Mouse (Mus musculus) G1E (cell line): Measurements from ENCODE around the gene March6. TPM values are rescaled to one million over a fixed set of nuclear protein-coding genes. Genes with fewer than 3 reads are reported as not detected.

ENCODE experiments used
- ATAC-seq: 2 replicates; pipeline ENCODE4 v1.8.0; 2016; ENCODE audit warnings: mild to moderate bottlenecking; ENCODE audit not compliant: insufficient number of reproducible peaks, poor library complexity, low FRiP score, severe bottlenecking; ENCODE audit errors: extremely low read depth
- DNase-seq: peaks from one replicate; pipeline ENCODE4 v3.0.0; 2012; ENCODE audit warnings: low spot score
- H3K27me3 ChIP-seq: 2 replicates; pipeline ENCODE4 v1.6.1; 2012; ENCODE audit warnings: mild to moderate bottlenecking, low read length, inconsistent platforms; ENCODE audit not compliant: insufficient read depth
- H3K36me3 ChIP-seq: replicated peaks from 2 replicates; pipeline ENCODE3; 2012; ENCODE audit warnings: mild to moderate bottlenecking, inconsistent platforms
- H3K4me1 ChIP-seq: 2 replicates; pipeline ENCODE4 v1.6.1; 2012; ENCODE audit warnings: low read depth, low read length, inconsistent platforms, mixed read lengths; ENCODE audit not compliant: insufficient read depth
- H3K4me3 ChIP-seq: 2 replicates; pipeline ENCODE4 v1.5.1; 2012; ENCODE audit warnings: low read depth, mild to moderate bottlenecking, inconsistent platforms, low read length, moderate library complexity, mixed read lengths
- H3K9me3 ChIP-seq: replicated peaks from 2 replicates; pipeline ENCODE4 v1.6.1; 2012; ENCODE audit warnings: inconsistent platforms
- CTCF ChIP-seq: IDR thresholded peaks from 2 replicates; pipeline ENCODE4 v1.5.1; 2012; ENCODE audit warnings: low read depth, low read length, inconsistent platforms, mixed read lengths
- GATA1 ChIP-seq: IDR thresholded peaks from 2 replicates; pipeline ENCODE4 v1.6.1; 2012; ENCODE audit warnings: borderline replicate concordance, low read length, inconsistent platforms, mixed read lengths
- GATA2 ChIP-seq: IDR thresholded peaks from 2 replicates; pipeline ENCODE4 v1.6.1; 2012; ENCODE audit warnings: low read depth, low read length, inconsistent platforms, borderline replicate concordance
- POLR2AphosphoS5 ChIP-seq: IDR thresholded peaks from 2 replicates; pipeline ENCODE4 v1.6.1; 2012; ENCODE audit warnings: low read depth, low read length, inconsistent platforms; ENCODE audit not compliant: insufficient replicate concordance
- TAL1 ChIP-seq: conservative IDR thresholded peaks from 2 replicates; pipeline ENCODE4 v1.6.1; 2012; ENCODE audit warnings: low read depth, low read length, inconsistent platforms, mixed read lengths
- polyA plus RNA-seq: library from polyadenylated mRNA; stranded (reverse); fragments of >175 nt; gene quantifications from 2 replicates; pipeline ENCODE4 v1.2.3, GENCODE M21; 2012
- total RNA-seq, 2 experiments: library from RNA; stranded (forward) in 1 of 2; stranded (reverse) in 1 of 2; fragments of 200-1000 nt in 1 of 2; fragments of >200 nt in 1 of 2; fragmentation: Nextera tagmentation in 1 of 2; gene quantifications; 2 replicates each; pipeline ENCODE4 v1.2.3; 2014 to 2017

Gene March6
- total and polyA plus RNA-seq, 3 experiments: 44.3 to 64.9 (median 61.1) TPM

DNA sequence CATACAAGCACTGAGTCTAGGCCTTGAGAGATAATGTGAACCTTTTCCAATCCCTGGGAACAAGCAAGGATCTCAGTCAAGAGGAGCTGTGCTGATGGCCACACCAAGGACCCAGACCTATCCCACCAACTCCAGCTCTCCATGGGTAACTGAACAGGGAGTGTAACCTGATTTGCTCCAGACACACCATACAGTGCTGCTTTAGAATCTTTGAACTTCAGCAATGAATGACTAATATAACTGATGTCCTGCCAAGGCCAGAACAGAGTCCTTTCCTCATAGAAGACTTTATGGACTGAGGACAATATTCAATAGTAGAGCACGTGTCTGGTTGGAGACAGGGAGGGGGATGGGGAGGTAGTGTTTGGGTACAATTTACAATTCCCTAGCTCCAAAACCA, 14.2 kb upstream of the March6 start:
- Histone ChIP-seq H3K9me3 (no peaks in the 10 kb centered on the region), H3K27me3 (peaks cover 5% of the 10 kb centered on the region; the same call in 1 of the 2 replicates), H3K4me1 (peaks cover 38% of the 10 kb centered on the region), H3K4me3 (no peak overlapping the region), H3K36me3 (no peaks in the 10 kb centered on the region)
- DNase-seq: no peak
- TF ChIP-seq TAL1 (no peak), GATA2 (no peak), GATA1 (no peak), CTCF (no peak), POLR2AphosphoS5 (no peak)
- ATAC-seq: no peak

DNA sequence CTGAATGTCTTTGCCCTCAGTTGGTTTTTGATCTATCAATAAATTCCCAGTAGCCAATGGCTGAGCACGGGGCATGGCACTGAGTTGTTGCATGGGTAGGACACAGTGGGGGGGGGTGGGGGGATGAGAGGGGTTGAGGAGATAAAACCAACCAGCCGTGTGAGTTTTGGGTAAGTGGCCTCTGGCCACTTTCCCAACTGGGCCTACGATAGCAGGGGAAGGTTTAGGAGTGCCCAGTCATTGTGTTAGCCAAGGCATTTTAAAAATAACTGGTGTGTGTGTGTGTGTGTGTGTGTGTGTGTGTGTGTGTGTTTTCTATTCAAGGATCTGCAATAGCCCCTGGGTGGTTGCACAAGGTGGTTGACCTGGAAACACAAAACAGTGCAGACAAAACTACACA, 12.4 kb upstream of the March6 start:
- TF ChIP-seq GATA2: no peak
- TF ChIP-seq GATA1: no peak
- no peak for TF ChIP-seq POLR2AphosphoS5
- TF ChIP-seq TAL1: no peak
- no peak for TF ChIP-seq CTCF
- Histone ChIP-seq H3K4me1 (peaks cover 43% of the 10 kb centered on the region), H3K4me3 (no peak overlapping the region), H3K27me3 (no peaks in the 10 kb centered on the region; the same call in 1 of the 2 replicates), H3K36me3 (no peaks in the 10 kb centered on the region), H3K9me3 (peaks cover 8% of the 10 kb centered on the region)
- DNase-seq (no peak), ATAC-seq (no peak)

DNA sequence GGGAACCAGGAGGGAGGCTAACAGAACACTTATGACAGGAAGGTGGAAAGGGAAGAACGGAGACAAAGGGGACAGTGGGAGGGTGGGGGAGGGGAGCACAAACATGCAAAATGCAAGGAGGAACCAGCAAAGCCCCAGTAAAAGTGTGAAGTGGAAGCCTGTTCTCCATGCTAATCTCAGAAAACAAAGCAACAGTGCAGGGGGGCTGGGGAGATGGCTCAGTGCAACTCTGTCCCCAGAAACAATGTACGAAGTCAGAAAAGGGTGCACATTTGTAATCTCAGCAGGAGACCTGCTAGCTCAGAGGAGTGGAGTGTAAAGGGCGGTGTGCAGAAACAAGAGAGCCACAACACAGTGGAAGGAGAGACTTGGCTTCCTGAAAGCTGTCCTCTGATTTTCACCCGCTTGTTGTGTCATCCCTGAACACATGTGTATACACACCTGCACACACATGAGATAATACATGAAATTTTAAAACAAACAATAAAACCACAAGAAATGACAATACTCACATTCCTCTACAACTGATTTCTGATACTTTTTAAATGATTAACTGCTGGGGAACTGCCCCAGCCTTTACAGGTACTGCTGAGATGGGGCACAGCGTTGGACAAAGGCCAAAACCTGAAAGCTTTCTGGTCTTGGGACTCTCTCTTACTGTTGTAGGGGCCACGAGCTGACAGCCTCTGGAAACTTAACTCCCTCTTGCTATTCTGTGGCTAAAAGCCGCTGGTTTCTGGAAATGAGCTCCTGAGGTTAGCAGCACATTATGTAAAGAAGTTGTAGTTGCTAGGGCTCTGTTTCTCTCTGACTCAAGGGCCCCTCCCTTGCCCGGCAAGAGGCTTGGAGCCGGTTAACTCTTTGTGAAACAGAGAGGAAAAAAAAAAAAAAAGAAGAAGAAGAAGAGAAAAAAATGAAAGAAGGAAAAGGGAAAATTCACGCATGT, 11.4 kb upstream of the March6 start:
- ATAC-seq (peak; percentile 85), DNase-seq (peak; percentile 22)
- no peaks in the 10 kb centered on the region for H3K36me3 ChIP-seq
- no peaks in the 10 kb centered on the region for H3K27me3 ChIP-seq
- peaks cover 9% of the 10 kb centered on the region for H3K9me3 ChIP-seq
- peak overlapping the region; percentile 20; the same call in 1 of the 2 replicates for H3K4me3 ChIP-seq
- no peak for TF ChIP-seq CTCF
- peak; percentile 41 for TF ChIP-seq TAL1
- peaks cover 43% of the 10 kb centered on the region for H3K4me1 ChIP-seq

- ATAC-seq (no peak), DNase-seq (no peak)
- Histone ChIP-seq H3K36me3 (no peaks in the 10 kb centered on the region), H3K27me3 (no peaks in the 10 kb centered on the region), H3K4me3 (no peak overlapping the region), H3K4me1 (peaks cover 56% of the 10 kb centered on the region), H3K9me3 (peaks cover 9% of the 10 kb centered on the region)
- TF ChIP-seq GATA2 (no peak), GATA1 (no peak), POLR2AphosphoS5 (no peak), TAL1 (no peak), CTCF (no peak)
Measured at GRCm38 (mm10) chr15:31540513-31540802, 9.6 kb upstream of the March6 start.

- Histone ChIP-seq H3K4me3 (no peak overlapping the region), H3K36me3 (no peaks in the 10 kb centered on the region), H3K27me3 (no peaks in the 10 kb centered on the region), H3K4me1 (peaks cover 57% of the 10 kb centered on the region), H3K9me3 (peaks cover 9% of the 10 kb centered on the region)
- TF ChIP-seq POLR2AphosphoS5 (no peak), GATA2 (no peak), TAL1 (no peak), CTCF (no peak), GATA1 (no peak)
- no peak for DNase-seq
- no peak for ATAC-seq
Measured at GRCm38 (mm10) chr15:31539643-31540512, 9.0 kb upstream of the March6 start.

- Histone ChIP-seq H3K4me1 (peaks cover 70% of the 10 kb centered on the region), H3K36me3 (no peaks in the 10 kb centered on the region), H3K27me3 (no peaks in the 10 kb centered on the region), H3K4me3 (no peak overlapping the region), H3K9me3 (peaks cover 9% of the 10 kb centered on the region)
- no peak for DNase-seq
- TF ChIP-seq CTCF (no peak), GATA2 (no peak), TAL1 (no peak), POLR2AphosphoS5 (no peak), GATA1 (no peak)
- ATAC-seq: no peak
Measured at GRCm38 (mm10) chr15:31538346-31538745, 7.5 kb upstream of the March6 start.
